Mouse (Mus musculus) midbrain, embryonic 14.5 days (tissue): Measurements from ENCODE around the gene Fam178b. TPM values are rescaled to one million over a fixed set of nuclear protein-coding genes. Genes with fewer than 3 reads are reported as not detected.
"Not testable (repeated sequence)": the region's sequence is repeated elsewhere in the genome, so short reads cannot be mapped to it uniquely, and the experiment has no call there.

ENCODE experiments used
- ATAC-seq: fragments of 200-750 bp; cut with Nextera tagmentation; 2 replicates; pipeline ENCODE4 v1.8.0; 2017; ENCODE audit warnings: moderate number of reproducible peaks, moderate library complexity; ENCODE audit not compliant: low FRiP score, low TSS enrichment
- DNase-seq: peaks from one replicate; pipeline ENCODE4 v3.0.0-alpha.2; 2015
- H3K27ac ChIP-seq: fragments of 300-500 bp; sonication (generic); replicated peaks from 2 replicates; pipeline ENCODE4 v1.5.1; 2014; ENCODE audit warnings: mild to moderate bottlenecking, low read depth, low read length, moderate library complexity
- H3K27me3 ChIP-seq: fragments of 300-500 bp; sonication (generic); 2 replicates; pipeline ENCODE4 v1.6.1; 2014; ENCODE audit warnings: low read length, control low read depth, mixed read lengths; ENCODE audit not compliant: control insufficient read depth, insufficient read depth
- H3K36me3 ChIP-seq: fragments of 300-500 bp; sonication (generic); 2 replicates; pipeline ENCODE4 v1.6.1; 2014; ENCODE audit warnings: low read length, control low read depth; ENCODE audit not compliant: control insufficient read depth, insufficient read depth
- H3K4me1 ChIP-seq: fragments of 300-500 bp; sonication (generic); 2 replicates; pipeline ENCODE4 v1.6.1; 2014; ENCODE audit warnings: mild to moderate bottlenecking, antibody characterized with exemption, low read length, control low read depth; ENCODE audit not compliant: control insufficient read depth, insufficient read depth
- H3K4me2 ChIP-seq: fragments of 300-500 bp; sonication (generic); 2 replicates; pipeline ENCODE4 v1.6.1; 2014; ENCODE audit warnings: mild to moderate bottlenecking, low read length, moderate library complexity
- H3K4me3 ChIP-seq: fragments of 300-500 bp; sonication (generic); replicated peaks from 2 replicates; pipeline ENCODE4 v1.5.1; 2014; ENCODE audit warnings: low read depth, low read length
- H3K9ac ChIP-seq: fragments of 300-500 bp; sonication (generic); replicated peaks from 2 replicates; pipeline ENCODE4 v1.6.1; 2014; ENCODE audit warnings: mild to moderate bottlenecking, low read length, moderate library complexity
- H3K9me3 ChIP-seq: fragments of 300-500 bp; sonication (generic); 2 replicates; pipeline ENCODE4 v1.6.1; 2016; ENCODE audit warnings: low read length, control low read depth, mixed read lengths; ENCODE audit not compliant: control insufficient read depth
- WGBS: fragments of 180-500 bp; shearing (Covaris S2); extraction: QIAGEN DNeasy Blood & Tissue Kit; methylation state at CpG from one replicate; pipeline ENCODE4 v1.1.7; 2014; 5-methylcytosine and 5-hydroxymethylcytosine counted together
- polyA plus RNA-seq: library from polyadenylated mRNA; unstranded; fragments of >200 nt; fragmentation: Nextera tagmentation; extraction: Ambion mirVana; gene quantifications from 2 replicates; pipeline ENCODE4 v1.2.1, GENCODE M21; 2014

Fam178b gene
- polyA plus RNA-seq, 1 experiment from 2014 or later, result 0.29 TPM

- H3K4me3 ChIP-seq, result no peak overlapping the region
- H3K9ac ChIP-seq, result no peak overlapping the region
- no peaks in the 10 kb centered on the region for H3K4me1 ChIP-seq
- no peaks in the 10 kb centered on the region for H3K9me3 ChIP-seq
- DNase-seq (peak; percentile 92), ATAC-seq (no peak)
- 9% methylated on average over 13 of the region's 13 CpGs for WGBS
- H3K4me2 ChIP-seq, result no peak overlapping the region
- H3K36me3 ChIP-seq, result no peaks in the 10 kb centered on the region
- H3K27me3 ChIP-seq, result no peaks in the 10 kb centered on the region
- H3K27ac ChIP-seq, result no peak overlapping the region
These were observed 956 bp upstream of the Fam178b start for GRCm38 (mm10) chr1:36683810-36684467.

- Histone ChIP-seq H3K4me1 (no peaks in the 10 kb centered on the region), H3K9ac (no peak overlapping the region), H3K36me3 (no peaks in the 10 kb centered on the region), H3K27ac (no peak overlapping the region), H3K9me3 (no peaks in the 10 kb centered on the region), H3K27me3 (no peaks in the 10 kb centered on the region), H3K4me2 (no peak overlapping the region), H3K4me3 (no peak overlapping the region)
- no peak for ATAC-seq
- 22% methylated on average over 7 of the region's 7 CpGs for WGBS
- DNase-seq, result peak; percentile 30
These were observed 2.1 kb downstream of the Fam178b start for GRCm38 (mm10) chr1:36680893-36681292.

GRCm38 (mm10) chr1:36674936-36675335 lies 8.0 kb downstream of the Fam178b start:
- ATAC-seq (no peak), DNase-seq (no peak)
- Histone ChIP-seq H3K4me1 (no peaks in the 10 kb centered on the region), H3K4me2 (no peak overlapping the region), H3K4me3 (no peak overlapping the region), H3K9ac (no peak overlapping the region), H3K36me3 (no peaks in the 10 kb centered on the region), H3K9me3 (no peaks in the 10 kb centered on the region), H3K27me3 (no peaks in the 10 kb centered on the region), H3K27ac (no peak overlapping the region)
- 68% methylated on average over 3 of the region's 3 CpGs for WGBS

GRCm38 (mm10) chr1:36672648-36673350 lies 10.2 kb downstream of the Fam178b start:
- H3K9ac ChIP-seq, result no peak overlapping the region
- no peak overlapping the region for H3K27ac ChIP-seq
- H3K9me3 ChIP-seq, result no peaks in the 10 kb centered on the region
- WGBS, result 45% methylated on average over 16 of the region's 16 CpGs
- H3K27me3 ChIP-seq, result no peaks in the 10 kb centered on the region
- DNase-seq (no peak), ATAC-seq (no peak)
- no peak overlapping the region for H3K4me2 ChIP-seq
- H3K36me3 ChIP-seq, result no peaks in the 10 kb centered on the region
- H3K4me1 ChIP-seq, result no peaks in the 10 kb centered on the region
- no peak overlapping the region for H3K4me3 ChIP-seq

GRCm38 (mm10) chr1:36671260-36671659 lies 11.7 kb downstream of the Fam178b start:
- H3K27ac ChIP-seq, result no peak overlapping the region
- no peaks in the 10 kb centered on the region for H3K9me3 ChIP-seq
- no peak overlapping the region for H3K4me2 ChIP-seq
- DNase-seq (no peak), ATAC-seq (no peak)
- no peaks in the 10 kb centered on the region for H3K4me1 ChIP-seq
- H3K9ac ChIP-seq, result no peak overlapping the region
- H3K27me3 ChIP-seq, result no peaks in the 10 kb centered on the region
- H3K36me3 ChIP-seq, result no peaks in the 10 kb centered on the region
- WGBS, result 92% methylated on average over 10 of the region's 10 CpGs
- H3K4me3 ChIP-seq, result no peak overlapping the region

- Histone ChIP-seq H3K36me3 (no peaks in the 10 kb centered on the region), H3K27me3 (no peaks in the 10 kb centered on the region), H3K9ac (no peak overlapping the region), H3K4me2 (no peak overlapping the region), H3K27ac (no peak overlapping the region), H3K4me3 (no peak overlapping the region), H3K9me3 (no peaks in the 10 kb centered on the region), H3K4me1 (no peaks in the 10 kb centered on the region)
- no peak for ATAC-seq
- 85% methylated on average over 4 of the region's 4 CpGs for WGBS
- DNase-seq, result no peak
These were observed 12.7 kb downstream of the Fam178b start for GRCm38 (mm10) chr1:36670256-36670655.

- not testable (repeated sequence) for H3K9me3 ChIP-seq, H3K9ac ChIP-seq, H3K4me3 ChIP-seq, ATAC-seq, H3K36me3 ChIP-seq, H3K27ac ChIP-seq, H3K27me3 ChIP-seq, DNase-seq, H3K4me1 ChIP-seq, H3K4me2 ChIP-seq
- WGBS, result 76% methylated on average over 4 of the region's 4 CpGs
These were observed 15.0 kb downstream of the Fam178b start for GRCm38 (mm10) chr1:36668007-36668406.

- H3K4me1 ChIP-seq, result no peaks in the 10 kb centered on the region
- no peaks in the 10 kb centered on the region for H3K36me3 ChIP-seq
- no peaks in the 10 kb centered on the region for H3K27me3 ChIP-seq
- H3K27ac ChIP-seq, result no peak overlapping the region
- no peak for DNase-seq
- ATAC-seq, result no peak
- no peak overlapping the region for H3K4me3 ChIP-seq
- H3K9ac ChIP-seq, result no peak overlapping the region
- no peak overlapping the region for H3K4me2 ChIP-seq
- 75% methylated on average over 4 of the region's 4 CpGs for WGBS
- no peaks in the 10 kb centered on the region for H3K9me3 ChIP-seq
These were observed 17.0 kb downstream of the Fam178b start for GRCm38 (mm10) chr1:36665934-36666333.

GRCm38 (mm10) chr1:36665165-36665723 lies 17.7 kb downstream of the Fam178b start:
- whole genome bisulfite sequencing, result 57% methylated on average over 11 of the region's 11 CpGs
- Histone ChIP-seq H3K9me3 (no peaks in the 10 kb centered on the region), H3K9ac (no peak overlapping the region), H3K4me3 (no peak overlapping the region), H3K27me3 (no peaks in the 10 kb centered on the region), H3K4me2 (no peak overlapping the region), H3K4me1 (no peaks in the 10 kb centered on the region), H3K27ac (no peak overlapping the region), H3K36me3 (no peaks in the 10 kb centered on the region)
- DNase-seq (no peak), ATAC-seq (no peak)
